Mouse (Mus musculus) spleen, adult 2 months (tissue): ENCODE data around the gene Olfr53. TPM values are rescaled to one million over a fixed set of nuclear protein-coding genes. Genes with fewer than 3 reads are reported as not detected.
"Not testable (repeated sequence)": the region's sequence is repeated elsewhere in the genome, so short reads cannot be mapped to it uniquely, and the experiment has no call there.

Experiments used
- DNase-seq, 2 experiments: peaks; one replicate each; pipeline versions ENCODE4 v3.0.0 to v3.0.0-alpha.2; 2012 to 2021; ENCODE audit warnings: low spot score in 2 of 2, low read depth in 1 of 2
- H3K27ac ChIP-seq: fragments of 200-500 bp; 2 replicates; pipeline ENCODE4 v1.5.1; 2012; ENCODE audit warnings: low read length, inconsistent platforms; ENCODE audit not compliant: insufficient read depth
- H3K27me3 ChIP-seq: fragments of 200-500 bp; 2 replicates; pipeline ENCODE4 v1.6.1; 2012; ENCODE audit warnings: mild to moderate bottlenecking, moderate library complexity, low read length, inconsistent platforms; ENCODE audit not compliant: control insufficient read depth, insufficient read depth
- H3K36me3 ChIP-seq: fragments of 200-500 bp; 2 replicates; pipeline ENCODE4 v1.6.1; 2012; ENCODE audit warnings: mild to moderate bottlenecking, low read length, inconsistent platforms; ENCODE audit not compliant: control insufficient read depth, insufficient read depth
- H3K4me1 ChIP-seq: fragments of 200-500 bp; 2 replicates; pipeline ENCODE4 v1.6.1; 2011; ENCODE audit warnings: inconsistent platforms; ENCODE audit not compliant: control insufficient read depth, insufficient read depth, insufficient read length
- H3K4me3 ChIP-seq: fragments of 200-500 bp; 2 replicates; pipeline ENCODE4 v1.5.1; 2011; ENCODE audit warnings: mild to moderate bottlenecking, inconsistent platforms; ENCODE audit not compliant: insufficient read depth, insufficient read length; ENCODE audit errors: extremely low read depth
- CTCF ChIP-seq: fragments of 200-500 bp; IDR thresholded peaks from 2 replicates; pipeline ENCODE4 v1.5.1; 2011; ENCODE audit warnings: mild to moderate bottlenecking, inconsistent platforms; ENCODE audit not compliant: insufficient read depth, insufficient read length, insufficient replicate concordance; ENCODE audit errors: extremely low read depth
- POLR2A ChIP-seq: fragments of 200-500 bp; IDR thresholded peaks from 2 replicates; pipeline ENCODE4 v1.6.1; 2011; ENCODE audit warnings: low read depth, low read length, inconsistent platforms
- WGBS: fragments of 180-500 bp; shearing (Covaris S2); methylation state at CpG from one replicate; pipeline ENCODE4 v1.1.7; 2018; 5-methylcytosine and 5-hydroxymethylcytosine counted together
- polyA plus RNA-seq: library from polyadenylated mRNA; depleted of rRNA; stranded (reverse); fragments of >200 nt; gene quantifications from 2 replicates; pipeline ENCODE4 v1.2.3, GENCODE M21; 2012; rRNA removed

The Olfr53 gene
- polyA plus RNA-seq: not detected in 2 replicates

DNA sequence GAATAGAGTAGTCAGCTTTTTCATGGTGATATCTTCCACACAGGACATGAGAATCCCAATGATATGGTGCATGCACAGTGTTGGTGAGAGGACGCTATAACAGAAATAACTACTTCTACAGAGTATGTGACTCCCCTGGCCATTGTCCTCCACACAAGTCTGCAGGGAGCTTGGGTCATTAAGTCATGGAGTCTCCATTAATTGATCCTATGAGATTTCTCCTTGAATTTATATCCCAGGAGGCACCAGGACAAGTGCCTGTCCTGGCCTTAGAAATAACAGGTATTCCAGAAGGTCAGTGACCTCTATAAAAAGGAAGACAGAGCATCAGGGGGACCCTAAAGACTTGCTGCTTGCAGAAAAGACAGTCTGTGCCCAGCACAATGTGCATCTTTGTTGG, at the start of gene Olfr53:
TSS of gene Olfr53 (plus strand) at position 301 of the 400 bp plus-strand sequence.
- Histone ChIP-seq H3K4me1 (no peaks in the 10 kb centered on the region), H3K27ac (no peak within 1 kb of the TSS), H3K4me3 (no peak within 1 kb of the TSS), H3K27me3 (no peaks in the 10 kb centered on the region), H3K36me3 (no peaks in the 10 kb centered on the region)
- WGBS: 89% methylated on average over 1 of the region's 1 CpGs
- TF ChIP-seq POLR2A: no peak
- TF ChIP-seq CTCF: no peak
- no peak for DNase-seq

DNA sequence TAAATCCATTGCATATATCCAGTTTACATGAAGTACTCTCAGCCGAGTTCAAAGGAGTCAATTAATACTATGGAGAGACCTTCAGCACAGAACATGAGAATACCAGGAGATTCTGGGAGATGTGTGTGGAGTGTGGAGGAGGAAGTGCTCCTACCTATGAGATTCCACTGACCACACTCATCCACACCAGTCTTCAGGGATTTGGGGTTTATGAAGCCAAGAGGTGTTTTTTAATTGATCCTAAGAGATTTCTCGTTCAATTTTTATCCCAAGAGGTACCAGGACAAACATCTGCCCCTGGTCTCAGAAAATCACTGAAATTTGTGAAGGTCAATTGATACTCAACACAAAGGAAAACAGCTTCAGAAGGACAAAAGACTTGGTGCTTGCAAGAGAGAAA, 45.3 kb upstream of the Olfr53 start, which contains the start of gene Olfr46:
TSS of gene Olfr46 (plus strand) at position 301 of the 400 bp plus-strand sequence.
- DNase-seq, H3K36me3 ChIP-seq, H3K4me1 ChIP-seq, H3K27ac ChIP-seq, H3K27me3 ChIP-seq, H3K4me3 ChIP-seq: not testable (repeated sequence)
- 80% methylated on average over 2 of the region's 2 CpGs for WGBS

DNA sequence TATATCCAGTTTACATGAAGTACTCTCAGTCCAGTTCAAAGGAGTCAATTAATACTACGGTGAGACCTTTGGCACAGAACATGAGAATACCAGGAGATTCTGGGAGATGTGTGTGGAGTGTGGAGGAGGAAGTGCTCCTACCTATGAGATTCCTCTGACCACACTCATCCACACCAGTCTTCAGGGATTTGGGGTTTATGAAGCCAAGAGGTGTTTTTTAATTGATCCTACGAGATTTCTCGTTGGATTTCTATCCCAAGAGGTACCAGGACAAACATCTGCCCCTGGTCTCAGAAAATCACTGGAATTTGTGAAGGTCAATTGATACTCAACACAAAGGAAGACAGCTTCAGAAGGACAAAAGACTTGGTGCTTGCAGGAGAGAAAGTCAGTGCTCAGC, 17.6 kb upstream of the Olfr53 start, which contains the start of gene Olfr61:
TSS of gene Olfr61 (plus strand) at position 301 of the 400 bp plus-strand sequence.
- H3K27me3 ChIP-seq, H3K4me1 ChIP-seq, H3K27ac ChIP-seq, DNase-seq, H3K4me3 ChIP-seq, H3K36me3 ChIP-seq: not testable (repeated sequence)
- 87% methylated on average over 3 of the region's 3 CpGs for WGBS

DNA sequence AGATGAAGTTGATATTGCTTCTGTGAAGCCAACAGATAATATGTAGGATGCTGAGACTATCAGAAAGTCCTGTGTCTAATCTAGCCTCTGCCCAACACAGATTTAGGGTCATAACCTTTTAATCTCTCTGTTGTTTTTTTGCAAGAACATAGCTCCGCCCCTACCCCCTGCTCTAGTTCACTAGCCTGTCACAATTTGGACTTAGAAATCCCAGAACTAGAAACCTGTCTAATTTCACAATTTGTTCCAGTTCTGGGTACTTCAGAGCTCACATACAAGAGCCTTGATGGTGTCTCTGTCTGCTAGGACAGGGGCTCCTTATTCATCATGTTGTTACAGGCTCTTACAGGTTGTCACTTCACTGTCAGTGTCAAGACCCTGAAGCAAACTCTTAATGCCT, 15.7 kb upstream of the Olfr53 start:
- no peaks in the 10 kb centered on the region for H3K4me1 ChIP-seq
- H3K36me3 ChIP-seq: no peaks in the 10 kb centered on the region
- WGBS: 72% methylated on average over 1 of the region's 1 CpGs
- H3K4me3 ChIP-seq: no peak overlapping the region
- DNase-seq: no peak
- H3K27ac ChIP-seq: no peak overlapping the region
- no peak for TF ChIP-seq CTCF
- no peak for TF ChIP-seq POLR2A
- no peaks in the 10 kb centered on the region for H3K27me3 ChIP-seq

DNA sequence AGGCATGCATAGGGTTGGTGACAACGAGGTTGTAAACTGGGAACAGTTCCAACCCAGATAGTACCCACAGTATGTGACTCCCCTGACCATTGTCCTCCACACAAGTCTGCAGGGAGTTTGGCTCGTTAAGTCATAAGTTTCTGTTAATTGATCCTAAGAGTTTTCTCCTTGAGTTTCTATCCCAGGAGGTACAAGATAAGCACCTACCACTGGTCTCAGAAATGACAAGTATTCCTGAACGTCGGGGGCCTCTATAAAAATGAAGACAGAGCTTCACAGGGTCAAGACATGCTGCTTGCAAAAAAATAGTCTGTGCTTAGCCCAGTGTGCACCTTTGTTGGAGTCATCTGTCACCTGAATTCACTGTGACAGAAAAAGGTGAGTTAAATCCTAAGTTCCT, 13.4 kb downstream of the Olfr53 start, which contains the start of gene Olfr539:
TSS of gene Olfr539 (plus strand) at position 301 of the 400 bp plus-strand sequence.
- H3K4me1 ChIP-seq: no peaks in the 10 kb centered on the region
- H3K4me3 ChIP-seq: no peak within 1 kb of the TSS
- no peaks in the 10 kb centered on the region for H3K27me3 ChIP-seq
- no peak for DNase-seq
- H3K27ac ChIP-seq: no peak within 1 kb of the TSS
- 77% methylated on average over 4 of the region's 4 CpGs for WGBS
- no peaks in the 10 kb centered on the region for H3K36me3 ChIP-seq
- TF ChIP-seq CTCF (no peak), POLR2A (no peak)

GRCm38 (mm10) chr7:140670693-140671092, 24.4 kb downstream of the Olfr53 start:
- H3K27ac ChIP-seq, H3K27me3 ChIP-seq, H3K4me1 ChIP-seq, H3K4me3 ChIP-seq, H3K36me3 ChIP-seq, DNase-seq: not testable (repeated sequence)
- 81% methylated on average over 3 of the region's 3 CpGs for WGBS

DNA sequence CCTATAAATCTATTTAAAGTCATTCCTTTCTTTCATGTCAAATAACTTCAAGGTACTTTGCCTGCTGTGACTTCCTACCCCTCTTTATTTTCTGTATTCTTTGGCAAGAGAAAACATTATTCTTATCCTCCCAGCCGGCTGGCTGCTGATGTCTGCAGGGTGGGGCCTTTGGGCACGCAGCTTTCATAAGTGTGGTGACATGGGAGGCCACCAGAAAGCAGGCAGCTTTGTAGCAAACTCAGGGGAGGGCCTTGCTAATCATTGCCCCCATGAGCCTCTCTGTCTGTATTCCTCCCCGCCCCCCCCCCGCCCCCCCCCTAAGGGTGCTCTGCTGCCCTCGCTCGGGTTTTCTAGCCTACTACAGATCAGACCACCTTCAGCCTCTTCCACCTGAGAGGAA, 29.6 kb downstream of the Olfr53 start:
- no peak for DNase-seq
- Histone ChIP-seq H3K27me3 (no peaks in the 10 kb centered on the region), H3K27ac (no peak overlapping the region), H3K4me1 (no peaks in the 10 kb centered on the region), H3K36me3 (no peaks in the 10 kb centered on the region), H3K4me3 (no peak overlapping the region)
- 7% methylated on average over 6 of the region's 6 CpGs for WGBS
- TF ChIP-seq POLR2A (no peak), CTCF (no peak)

DNA sequence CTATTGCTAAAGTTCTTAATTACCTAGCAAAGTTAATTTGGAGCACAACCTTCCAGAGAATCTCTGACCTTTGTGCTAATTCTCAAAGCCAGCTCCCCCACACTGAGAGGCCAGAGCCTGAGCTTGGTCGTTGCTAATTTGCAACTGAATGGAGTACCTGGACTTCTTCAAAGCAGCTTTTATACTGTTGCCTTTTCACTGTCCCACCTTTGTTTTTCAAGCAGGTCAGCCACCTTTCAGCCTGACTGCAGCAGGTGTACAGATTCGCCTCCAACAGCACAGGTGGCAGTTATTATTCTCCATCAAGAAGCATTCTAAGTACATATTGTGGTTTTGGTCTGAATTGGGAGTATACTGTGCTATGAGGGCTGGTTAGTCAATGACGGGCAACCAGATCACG, 33.3 kb downstream of the Olfr53 start:
- DNase-seq, H3K4me3 ChIP-seq, H3K27ac ChIP-seq, H3K36me3 ChIP-seq, H3K4me1 ChIP-seq, H3K27me3 ChIP-seq: not testable (repeated sequence)
- WGBS: 71% methylated on average over 4 of the region's 4 CpGs
